Mouse (Mus musculus): ENCODE measurements around the gene Lrrc27. TPM values are rescaled to one million over a fixed set of nuclear protein-coding genes. Genes with fewer than 3 reads are reported as not detected.

Gene Lrrc27
- 8.5 and 27.2 TPM in 2 replicates for polyA plus RNA-seq (2012; ENCODE audit: insufficient read depth, insufficient read length, missing spikeins)

DNA sequence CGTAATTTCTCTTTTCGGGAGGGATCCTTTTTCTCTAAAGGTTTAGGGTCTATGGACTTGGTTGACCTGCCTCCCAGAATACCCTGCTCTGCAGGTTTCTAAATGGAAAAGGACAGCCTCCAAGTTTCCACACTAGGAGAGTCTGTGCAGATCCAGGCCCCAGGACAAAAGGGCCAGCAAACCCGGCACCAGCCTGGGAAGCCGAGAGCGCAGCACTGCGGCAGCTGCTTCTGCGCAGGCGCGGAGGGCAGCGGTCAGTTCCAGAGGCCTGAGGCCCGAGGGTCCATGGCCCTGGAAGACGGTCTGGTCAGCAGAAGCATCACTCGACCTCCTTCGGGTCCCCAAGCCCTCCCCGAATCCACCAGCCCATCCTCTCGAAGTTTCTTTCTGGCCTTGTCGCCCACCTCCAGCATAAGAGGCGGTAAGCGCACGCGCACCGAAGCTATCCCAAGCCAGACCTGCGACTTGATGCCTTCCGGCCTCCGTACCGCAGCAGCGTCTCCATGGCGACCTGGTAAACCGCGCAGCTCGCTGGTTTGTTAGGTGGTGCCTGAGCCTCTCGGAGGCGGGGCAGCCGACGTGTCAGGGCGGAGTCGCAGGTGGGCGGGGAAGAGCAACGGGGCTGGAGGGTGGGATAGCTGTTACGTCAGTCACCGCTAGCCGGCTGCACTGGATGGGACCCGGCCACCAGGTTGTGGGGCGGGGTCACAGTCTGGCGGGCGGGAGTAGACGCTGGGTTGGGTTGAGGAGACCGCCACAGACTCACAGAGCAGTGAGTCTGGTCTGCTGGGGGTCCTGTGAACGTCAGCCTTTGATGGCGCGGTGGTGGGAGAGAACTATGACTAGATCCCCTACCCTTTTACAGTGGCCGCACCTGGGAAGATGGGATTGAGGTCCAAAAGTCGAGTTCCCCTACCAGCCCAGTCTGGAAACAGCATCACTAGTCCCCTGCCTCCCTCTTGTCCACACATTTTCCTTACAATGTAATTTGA is at the start of gene Lrrc27, which contains the start of gene Stk32c:
Gene Lrrc27 (plus strand): TSS at position 235 of the 992 bp plus-strand sequence.
Gene Stk32c (minus strand): TSS at position 554 of the 992 bp plus-strand sequence.
- peak within 1 kb of the TSS; percentile 85 for H3K27ac ChIP-seq (replicated peaks; ENCODE audit: low read depth, low read length)

DNA sequence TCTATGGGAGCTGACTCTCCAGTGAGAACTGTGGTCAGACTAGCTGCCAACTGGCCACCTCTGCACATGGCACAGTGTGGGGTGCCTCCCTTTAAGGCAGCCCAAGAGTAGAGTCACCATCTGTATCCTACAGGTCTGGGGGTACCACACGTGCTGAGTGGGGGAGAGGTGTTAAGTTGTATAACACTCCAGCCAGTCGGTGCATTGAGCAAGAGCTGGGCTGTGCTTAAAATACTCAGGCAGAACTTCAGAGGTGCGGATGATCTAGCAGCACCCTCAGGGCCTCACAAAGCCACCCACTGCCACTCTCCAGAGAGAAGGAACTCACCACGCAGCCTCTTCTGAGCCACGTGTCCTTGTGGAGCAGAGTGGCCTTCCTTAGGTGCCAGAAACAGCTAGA is 48.4 kb upstream of the Lrrc27 start:
- H3K4me1 ChIP-seq (ENCODE audit: control insufficient read depth, insufficient read depth, insufficient read length, low read length), result no peaks in the 10 kb centered on the region
- no peak overlapping the region for H3K27ac ChIP-seq (replicated peaks; ENCODE audit: low read depth, low read length)
- no peak overlapping the region for H3K4me3 ChIP-seq (ENCODE audit: insufficient read depth, low read depth, low read length)

More for the DNA sequence above, at the start of gene Lrrc27, which contains the start of gene Stk32c:
- peak within 1 kb of the TSS; percentile 82 for H3K4me3 ChIP-seq (ENCODE audit: insufficient read depth, low read depth, low read length)
- H3K4me1 ChIP-seq (ENCODE audit: control insufficient read depth, insufficient read depth, insufficient read length, low read length), result peaks cover 3% of the 10 kb centered on the region

- Histone ChIP-seq H3K27ac (replicated peaks; ENCODE audit: low read depth, low read length) (no peak overlapping the region), H3K4me1 (ENCODE audit: control insufficient read depth, insufficient read depth, insufficient read length, low read length) (no peaks in the 10 kb centered on the region), H3K4me3 (ENCODE audit: insufficient read depth, low read depth, low read length) (no peak overlapping the region)
Observed at GRCm38 (mm10) chr7:139169143-139169542, 43.6 kb upstream of the Lrrc27 start.

GRCm38 (mm10) chr7:139179299-139179698 is 33.5 kb upstream of the Lrrc27 start:
- Histone ChIP-seq H3K4me3 (ENCODE audit: insufficient read depth, low read depth, low read length) (no peak overlapping the region), H3K4me1 (ENCODE audit: control insufficient read depth, insufficient read depth, insufficient read length, low read length) (no peaks in the 10 kb centered on the region), H3K27ac (replicated peaks; ENCODE audit: low read depth, low read length) (no peak overlapping the region)

DNA sequence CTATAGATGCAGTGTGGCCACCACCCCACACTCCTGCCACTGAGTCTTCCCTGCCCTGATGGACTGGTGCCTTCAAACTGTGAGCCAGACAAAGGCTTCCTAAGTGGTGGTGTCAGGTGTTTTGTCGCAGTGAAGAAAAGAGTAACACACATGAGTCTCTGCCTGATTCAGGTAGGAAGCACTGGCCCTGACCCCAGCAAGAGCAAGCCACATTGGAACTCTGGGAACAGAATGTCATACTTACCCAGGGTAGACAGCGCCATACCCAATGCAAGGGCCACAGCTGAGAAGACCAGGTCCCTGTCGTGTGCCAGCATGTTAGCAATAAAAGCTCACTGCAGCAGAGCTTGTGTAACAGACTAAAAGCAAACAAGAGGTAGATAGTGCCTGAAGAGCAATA is 32.7 kb upstream of the Lrrc27 start:
- Histone ChIP-seq H3K4me1 (ENCODE audit: control insufficient read depth, insufficient read depth, insufficient read length, low read length) (no peaks in the 10 kb centered on the region), H3K4me3 (ENCODE audit: insufficient read depth, low read depth, low read length) (no peak overlapping the region), H3K27ac (replicated peaks; ENCODE audit: low read depth, low read length) (no peak overlapping the region)

GRCm38 (mm10) chr7:139184396-139184795 is 28.4 kb upstream of the Lrrc27 start:
- Histone ChIP-seq H3K4me3 (ENCODE audit: insufficient read depth, low read depth, low read length) (no peak overlapping the region), H3K27ac (replicated peaks; ENCODE audit: low read depth, low read length) (no peak overlapping the region), H3K4me1 (ENCODE audit: control insufficient read depth, insufficient read depth, insufficient read length, low read length) (no peaks in the 10 kb centered on the region)

- no peaks in the 10 kb centered on the region for H3K4me1 ChIP-seq (ENCODE audit: control insufficient read depth, insufficient read depth, insufficient read length, low read length)
- H3K4me3 ChIP-seq (ENCODE audit: insufficient read depth, low read depth, low read length), result no peak overlapping the region
- H3K27ac ChIP-seq (replicated peaks; ENCODE audit: low read depth, low read length), result no peak overlapping the region
Observed at GRCm38 (mm10) chr7:139184846-139185245, 27.9 kb upstream of the Lrrc27 start.

DNA sequence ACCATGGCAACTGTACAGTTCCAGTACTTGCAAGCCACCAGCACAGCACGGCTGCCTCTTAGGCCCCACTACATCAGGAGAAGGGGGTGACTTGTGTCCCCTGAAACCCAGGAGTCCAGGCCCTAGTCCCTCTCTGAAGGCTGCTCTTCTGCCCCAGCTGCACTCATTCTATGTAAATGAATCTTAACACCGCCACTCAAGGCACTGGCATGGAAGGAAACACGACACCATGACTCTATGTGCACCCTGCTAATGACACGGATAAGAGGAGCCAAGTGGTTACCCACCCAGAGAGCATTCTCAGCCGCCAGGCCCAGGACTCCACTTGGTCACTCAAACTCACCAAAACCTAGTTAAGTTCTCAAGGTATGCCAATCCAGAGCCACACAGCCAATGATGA is 26.8 kb upstream of the Lrrc27 start:
- Histone ChIP-seq H3K27ac (replicated peaks; ENCODE audit: low read depth, low read length) (no peak overlapping the region), H3K4me1 (ENCODE audit: control insufficient read depth, insufficient read depth, insufficient read length, low read length) (no peaks in the 10 kb centered on the region), H3K4me3 (ENCODE audit: insufficient read depth, low read depth, low read length) (no peak overlapping the region)

- H3K4me1 ChIP-seq (ENCODE audit: control insufficient read depth, insufficient read depth, insufficient read length, low read length), result no peaks in the 10 kb centered on the region
- H3K27ac ChIP-seq (replicated peaks; ENCODE audit: low read depth, low read length), result no peak overlapping the region
- H3K4me3 ChIP-seq (ENCODE audit: insufficient read depth, low read depth, low read length), result no peak overlapping the region
Observed at GRCm38 (mm10) chr7:139186436-139186835, 26.4 kb upstream of the Lrrc27 start.

- peak overlapping the region; percentile 66 for H3K4me3 ChIP-seq (ENCODE audit: insufficient read depth, low read depth, low read length)
- H3K27ac ChIP-seq (replicated peaks; ENCODE audit: low read depth, low read length), result no peak overlapping the region
- no peaks in the 10 kb centered on the region for H3K4me1 ChIP-seq (ENCODE audit: control insufficient read depth, insufficient read depth, insufficient read length, low read length)
Observed at GRCm38 (mm10) chr7:139187277-139187676, 25.5 kb upstream of the Lrrc27 start.

- Histone ChIP-seq H3K27ac (replicated peaks; ENCODE audit: low read depth, low read length) (no peak overlapping the region), H3K4me1 (ENCODE audit: control insufficient read depth, insufficient read depth, insufficient read length, low read length) (no peaks in the 10 kb centered on the region), H3K4me3 (ENCODE audit: insufficient read depth, low read depth, low read length) (peak overlapping the region; percentile 66)
Observed at GRCm38 (mm10) chr7:139187771-139188633, 24.8 kb upstream of the Lrrc27 start.

DNA sequence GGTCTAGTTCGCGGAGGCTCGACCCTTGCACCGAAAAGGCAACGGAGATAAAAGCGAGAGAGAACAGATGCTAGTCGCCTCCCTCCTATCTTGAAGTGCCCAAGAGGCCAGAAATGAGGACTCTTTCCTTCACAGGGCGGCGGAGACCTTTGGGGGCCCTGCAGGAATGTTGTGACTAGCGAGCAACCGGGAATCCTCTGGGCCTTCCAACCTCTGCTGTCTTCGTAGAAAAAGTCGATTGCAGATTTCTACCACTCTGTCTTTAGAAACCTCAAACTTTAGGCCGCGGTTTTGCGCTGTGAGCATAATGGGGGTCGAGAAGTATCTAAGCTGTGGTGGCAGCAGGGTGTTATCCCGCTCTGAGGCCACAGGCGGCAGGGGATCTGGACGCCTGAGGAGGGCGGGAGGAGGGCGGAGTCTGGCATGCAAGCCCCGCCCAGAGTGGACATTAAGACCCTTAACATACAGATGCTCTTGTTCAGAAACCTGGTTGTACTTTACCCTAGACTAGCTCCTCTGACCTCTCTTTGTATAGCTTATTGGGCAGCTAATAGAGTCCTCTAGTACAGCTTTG is 24.1 kb upstream of the Lrrc27 start:
- H3K4me1 ChIP-seq (ENCODE audit: control insufficient read depth, insufficient read depth, insufficient read length, low read length), result no peaks in the 10 kb centered on the region
- no peak overlapping the region for H3K27ac ChIP-seq (replicated peaks; ENCODE audit: low read depth, low read length)
- peak overlapping the region; percentile 66 for H3K4me3 ChIP-seq (ENCODE audit: insufficient read depth, low read depth, low read length)

GRCm38 (mm10) chr7:139190616-139191015 is 22.2 kb upstream of the Lrrc27 start:
- Histone ChIP-seq H3K4me3 (ENCODE audit: insufficient read depth, low read depth, low read length) (no peak overlapping the region), H3K27ac (replicated peaks; ENCODE audit: low read depth, low read length) (no peak overlapping the region), H3K4me1 (ENCODE audit: control insufficient read depth, insufficient read depth, insufficient read length, low read length) (no peaks in the 10 kb centered on the region)

DNA sequence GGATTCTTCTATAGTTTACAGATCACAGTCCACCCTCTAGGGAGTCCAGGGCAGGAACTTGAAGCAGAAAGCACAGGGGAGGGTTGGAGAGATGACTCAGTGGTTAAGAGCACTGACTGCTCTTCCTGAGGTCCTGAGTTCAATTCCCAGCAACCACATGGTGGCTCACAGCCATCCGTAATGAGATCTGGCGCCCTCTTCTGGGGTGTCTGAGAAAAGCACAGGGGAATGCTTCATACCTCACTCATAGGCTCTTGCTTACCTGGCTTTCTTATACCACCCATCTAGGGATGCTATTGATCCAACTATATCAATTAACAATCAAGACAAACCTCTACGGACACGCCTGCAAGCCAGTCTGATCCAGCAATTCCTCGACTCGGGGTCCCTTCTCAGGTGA is 21.2 kb upstream of the Lrrc27 start:
- Histone ChIP-seq H3K27ac (replicated peaks; ENCODE audit: low read depth, low read length) (no peak overlapping the region), H3K4me1 (ENCODE audit: control insufficient read depth, insufficient read depth, insufficient read length, low read length) (no peaks in the 10 kb centered on the region), H3K4me3 (ENCODE audit: insufficient read depth, low read depth, low read length) (no peak overlapping the region)

DNA sequence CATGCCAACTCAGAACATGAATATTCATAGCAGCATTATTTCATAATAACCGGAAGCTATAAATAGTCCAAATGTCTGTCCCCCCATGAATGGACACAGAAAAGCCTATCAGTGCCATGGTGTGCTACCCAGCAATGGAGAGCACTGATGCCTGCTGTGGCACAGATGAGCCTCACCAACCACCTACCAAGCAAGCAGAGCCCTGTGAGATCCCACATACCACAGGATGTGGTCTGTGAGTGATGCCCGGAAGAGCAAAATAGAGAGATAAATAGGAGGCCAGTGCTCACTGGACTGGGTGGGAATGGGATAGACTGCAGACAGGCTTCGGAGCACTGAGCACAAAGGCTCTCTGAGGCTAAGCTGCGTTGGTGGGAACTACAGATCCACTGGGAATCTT is 15.8 kb upstream of the Lrrc27 start:
- H3K4me1 ChIP-seq (ENCODE audit: control insufficient read depth, insufficient read depth, insufficient read length, low read length), result no peaks in the 10 kb centered on the region
- no peak overlapping the region for H3K27ac ChIP-seq (replicated peaks; ENCODE audit: low read depth, low read length)
- H3K4me3 ChIP-seq (ENCODE audit: insufficient read depth, low read depth, low read length), result no peak overlapping the region
